Mouse (Mus musculus): Measurements from ENCODE around the gene Ptgfrn. TPM values are rescaled to one million over a fixed set of nuclear protein-coding genes. Genes with fewer than 3 reads are reported as not detected.

Ptgfrn gene
- polyA plus RNA-seq, 1 experiment from 2014 or later, result 2.4 TPM

DNA sequence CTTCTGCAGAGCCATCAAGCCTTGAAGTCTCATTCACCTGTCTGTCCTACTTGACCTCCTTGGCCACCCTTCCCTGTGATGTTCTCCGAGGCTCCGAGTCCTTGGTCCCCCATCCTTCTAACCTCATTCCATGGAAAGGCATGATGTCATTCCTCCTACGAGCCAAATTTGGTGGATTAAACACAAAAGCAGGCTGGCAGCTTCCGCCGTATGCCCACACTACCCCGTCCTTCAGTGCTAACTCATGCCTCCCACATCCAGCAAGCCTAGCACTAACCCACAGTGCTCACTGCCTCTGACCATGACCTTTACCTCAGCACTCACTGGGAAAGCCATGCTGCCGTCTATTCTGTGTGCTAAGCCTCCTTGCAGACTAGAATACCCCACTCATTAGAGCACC is 8.0 kb downstream of the Ptgfrn start:
- Histone ChIP-seq H3K36me3 (ENCODE audit: control insufficient read depth, insufficient read depth, low read length) (no peaks in the 10 kb centered on the region; the same call in 1 of the 2 replicates), H3K4me2 (no peak overlapping the region), H3K4me1 (replicated peaks; ENCODE audit: control insufficient read depth, insufficient read depth, low read length) (no peaks in the 10 kb centered on the region; the same call in 1 of the 2 replicates), H3K4me3 (ENCODE audit: low read depth, low read length) (no peak overlapping the region), H3K9me3 (ENCODE audit: control insufficient read depth, low read length) (no peaks in the 10 kb centered on the region), H3K9ac (ENCODE audit: low read depth, low read length) (no peak overlapping the region), H3K27me3 (replicated peaks; ENCODE audit: control insufficient read depth, insufficient read depth, low read length) (no peaks in the 10 kb centered on the region), H3K27ac (ENCODE audit: low read depth, low read length) (no peak overlapping the region)
- ATAC-seq (replicated peaks; ENCODE audit: low FRiP score) (no peak), DNase-seq (ENCODE audit: low spot score) (no peak)
- 85% methylated on average over 7 of the region's 7 CpGs for WGBS

DNA sequence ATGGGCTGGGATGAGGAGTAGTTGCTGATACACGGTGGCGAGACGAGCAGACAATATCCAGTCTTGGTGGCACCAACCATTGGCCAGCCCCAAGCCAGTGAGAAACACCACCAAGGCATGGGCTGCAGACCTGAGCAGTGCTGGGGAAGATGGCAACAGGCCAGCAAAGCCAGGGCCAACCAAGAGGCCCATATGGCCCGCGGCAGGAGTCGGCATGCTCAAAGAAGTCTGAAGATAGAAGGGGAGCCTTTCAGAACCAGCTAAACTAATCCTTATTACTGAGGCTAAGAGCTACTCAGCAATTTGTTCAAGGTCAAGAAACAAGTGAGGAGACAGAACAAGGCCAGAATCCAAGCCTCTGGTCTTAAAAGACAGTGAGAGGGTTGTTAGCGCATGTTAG is 8.9 kb downstream of the Ptgfrn start:
- 86% methylated on average over 7 of the region's 7 CpGs for WGBS
- H3K27ac ChIP-seq (ENCODE audit: low read depth, low read length), result no peak overlapping the region
- H3K9me3 ChIP-seq (ENCODE audit: control insufficient read depth, low read length), result no peaks in the 10 kb centered on the region
- H3K4me3 ChIP-seq (ENCODE audit: low read depth, low read length), result no peak overlapping the region
- ATAC-seq (replicated peaks; ENCODE audit: low FRiP score) (no peak), DNase-seq (ENCODE audit: low spot score) (no peak)
- no peaks in the 10 kb centered on the region; the same call in 1 of the 2 replicates for H3K36me3 ChIP-seq (ENCODE audit: control insufficient read depth, insufficient read depth, low read length)
- no peak overlapping the region for H3K4me2 ChIP-seq
- no peaks in the 10 kb centered on the region for H3K27me3 ChIP-seq (replicated peaks; ENCODE audit: control insufficient read depth, insufficient read depth, low read length)
- no peak overlapping the region for H3K9ac ChIP-seq (ENCODE audit: low read depth, low read length)
- no peaks in the 10 kb centered on the region; the same call in 1 of the 2 replicates for H3K4me1 ChIP-seq (replicated peaks; ENCODE audit: control insufficient read depth, insufficient read depth, low read length)

- H3K27me3 ChIP-seq (replicated peaks; ENCODE audit: control insufficient read depth, insufficient read depth, low read length), result no peaks in the 10 kb centered on the region
- no peak overlapping the region for H3K4me3 ChIP-seq (ENCODE audit: low read depth, low read length)
- WGBS, result 74% methylated on average over 9 of the region's 9 CpGs
- no peaks in the 10 kb centered on the region; the same call in 1 of the 2 replicates for H3K36me3 ChIP-seq (ENCODE audit: control insufficient read depth, insufficient read depth, low read length)
- DNase-seq (ENCODE audit: low spot score) (no peak), ATAC-seq (replicated peaks; ENCODE audit: low FRiP score) (no peak)
- no peaks in the 10 kb centered on the region for H3K9me3 ChIP-seq (ENCODE audit: control insufficient read depth, low read length)
- H3K9ac ChIP-seq (ENCODE audit: low read depth, low read length), result no peak overlapping the region
- no peaks in the 10 kb centered on the region; the same call in 1 of the 2 replicates for H3K4me1 ChIP-seq (replicated peaks; ENCODE audit: control insufficient read depth, insufficient read depth, low read length)
- H3K27ac ChIP-seq (ENCODE audit: low read depth, low read length), result no peak overlapping the region
- no peak overlapping the region for H3K4me2 ChIP-seq
Measured at GRCm38 (mm10) chr3:101099701-101100357, 10.2 kb downstream of the Ptgfrn start.

DNA sequence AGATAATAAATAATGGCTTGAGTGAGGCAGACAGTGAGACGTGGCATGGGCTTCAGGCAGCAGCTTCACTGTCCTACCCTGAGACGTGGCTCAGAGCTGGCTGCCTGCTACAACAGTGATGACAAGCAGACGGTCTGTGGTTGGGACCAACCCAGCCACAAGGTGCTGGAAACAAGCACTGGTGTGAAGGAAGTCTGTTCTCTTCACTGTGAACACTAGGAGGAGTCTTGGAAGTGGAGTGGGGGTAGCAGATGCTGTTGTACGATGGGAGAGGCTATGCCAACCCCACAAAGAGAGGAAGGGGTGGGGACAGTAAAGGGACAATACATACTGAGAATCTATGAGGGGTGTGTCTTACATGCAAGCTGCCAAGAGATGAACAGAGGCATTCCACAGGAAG is 12.0 kb downstream of the Ptgfrn start:
- H3K9ac ChIP-seq (ENCODE audit: low read depth, low read length), result no peak overlapping the region
- no peaks in the 10 kb centered on the region; the same call in 1 of the 2 replicates for H3K36me3 ChIP-seq (ENCODE audit: control insufficient read depth, insufficient read depth, low read length)
- 52% methylated on average over 4 of the region's 4 CpGs for WGBS
- H3K27ac ChIP-seq (ENCODE audit: low read depth, low read length), result no peak overlapping the region
- ATAC-seq (replicated peaks; ENCODE audit: low FRiP score), result no peak
- DNase-seq (ENCODE audit: low spot score), result no peak
- H3K4me2 ChIP-seq, result no peak overlapping the region
- H3K27me3 ChIP-seq (replicated peaks; ENCODE audit: control insufficient read depth, insufficient read depth, low read length), result no peaks in the 10 kb centered on the region
- H3K4me1 ChIP-seq (replicated peaks; ENCODE audit: control insufficient read depth, insufficient read depth, low read length), result no peaks in the 10 kb centered on the region
- H3K9me3 ChIP-seq (ENCODE audit: control insufficient read depth, low read length), result no peaks in the 10 kb centered on the region
- H3K4me3 ChIP-seq (ENCODE audit: low read depth, low read length), result no peak overlapping the region

- H3K4me2 ChIP-seq, result no peak overlapping the region
- ATAC-seq (replicated peaks; ENCODE audit: low FRiP score), result no peak
- H3K4me3 ChIP-seq (ENCODE audit: low read depth, low read length), result no peak overlapping the region
- H3K36me3 ChIP-seq (ENCODE audit: control insufficient read depth, insufficient read depth, low read length), result no peaks in the 10 kb centered on the region
- H3K4me1 ChIP-seq (replicated peaks; ENCODE audit: control insufficient read depth, insufficient read depth, low read length), result no peaks in the 10 kb centered on the region
- no peak for DNase-seq (ENCODE audit: low spot score)
- 78% methylated on average over 9 of the region's 9 CpGs for WGBS
- no peak overlapping the region for H3K9ac ChIP-seq (ENCODE audit: low read depth, low read length)
- H3K9me3 ChIP-seq (ENCODE audit: control insufficient read depth, low read length), result no peaks in the 10 kb centered on the region
- H3K27ac ChIP-seq (ENCODE audit: low read depth, low read length), result no peak overlapping the region
- H3K27me3 ChIP-seq (replicated peaks; ENCODE audit: control insufficient read depth, insufficient read depth, low read length), result no peaks in the 10 kb centered on the region
Measured at GRCm38 (mm10) chr3:101097146-101097800, 12.8 kb downstream of the Ptgfrn start.

DNA sequence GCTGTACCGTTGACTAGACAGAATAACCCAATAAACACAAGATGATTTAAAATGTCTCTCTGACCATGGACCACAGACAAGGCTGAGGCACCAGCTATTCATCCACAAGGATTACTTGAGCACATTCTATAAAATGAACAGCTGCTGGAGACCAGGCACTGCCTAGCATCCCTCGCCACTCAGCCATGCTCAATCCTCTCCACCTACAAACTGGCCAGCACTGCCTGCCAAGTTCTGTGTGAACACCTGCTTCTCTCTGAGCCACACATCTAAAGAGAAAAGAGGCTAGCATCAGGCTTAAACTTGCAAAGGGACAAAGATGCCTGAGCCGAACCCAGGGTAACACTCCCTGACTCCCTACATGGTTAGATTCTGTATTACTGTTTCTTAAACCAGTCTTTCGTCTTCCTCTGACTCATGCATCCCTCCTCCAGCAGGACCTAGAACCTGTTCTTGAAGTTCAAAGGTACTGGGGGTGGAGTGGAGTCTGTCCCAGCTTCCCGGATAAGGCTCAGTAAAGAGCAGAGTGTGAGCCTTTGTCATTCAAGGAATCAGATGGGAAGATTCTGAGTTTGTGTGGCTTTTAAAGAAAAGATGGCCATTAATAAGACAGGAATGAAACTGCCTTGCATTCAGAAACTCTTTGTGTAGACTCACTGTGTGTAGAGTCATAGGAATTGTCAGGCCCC is 14.2 kb downstream of the Ptgfrn start:
- DNase-seq (ENCODE audit: low spot score), result no peak
- WGBS, result 83% methylated on average over 5 of the region's 5 CpGs
- Histone ChIP-seq H3K4me3 (ENCODE audit: low read depth, low read length) (no peak overlapping the region), H3K27ac (ENCODE audit: low read depth, low read length) (no peak overlapping the region), H3K36me3 (ENCODE audit: control insufficient read depth, insufficient read depth, low read length) (no peaks in the 10 kb centered on the region), H3K4me1 (replicated peaks; ENCODE audit: control insufficient read depth, insufficient read depth, low read length) (no peaks in the 10 kb centered on the region), H3K27me3 (replicated peaks; ENCODE audit: control insufficient read depth, insufficient read depth, low read length) (no peaks in the 10 kb centered on the region), H3K9me3 (ENCODE audit: control insufficient read depth, low read length) (no peaks in the 10 kb centered on the region), H3K4me2 (no peak overlapping the region), H3K9ac (ENCODE audit: low read depth, low read length) (no peak overlapping the region)
- ATAC-seq (replicated peaks; ENCODE audit: low FRiP score), result no peak

GRCm38 (mm10) chr3:101092202-101092601 is 17.9 kb downstream of the Ptgfrn start:
- Histone ChIP-seq H3K27ac (ENCODE audit: low read depth, low read length) (no peak overlapping the region), H3K4me1 (replicated peaks; ENCODE audit: control insufficient read depth, insufficient read depth, low read length) (no peaks in the 10 kb centered on the region), H3K27me3 (replicated peaks; ENCODE audit: control insufficient read depth, insufficient read depth, low read length) (no peaks in the 10 kb centered on the region), H3K4me2 (no peak overlapping the region), H3K9me3 (ENCODE audit: control insufficient read depth, low read length) (no peaks in the 10 kb centered on the region), H3K9ac (ENCODE audit: low read depth, low read length) (no peak overlapping the region), H3K36me3 (ENCODE audit: control insufficient read depth, insufficient read depth, low read length) (no peaks in the 10 kb centered on the region), H3K4me3 (ENCODE audit: low read depth, low read length) (no peak overlapping the region)
- DNase-seq (ENCODE audit: low spot score) (no peak), ATAC-seq (replicated peaks; ENCODE audit: low FRiP score) (no peak)
- 81% methylated on average over 13 of the region's 13 CpGs for WGBS

GRCm38 (mm10) chr3:101086584-101087445 is 23.3 kb downstream of the Ptgfrn start:
- 80% methylated on average over 7 of the region's 7 CpGs for WGBS
- Histone ChIP-seq H3K27ac (ENCODE audit: low read depth, low read length) (no peak overlapping the region), H3K36me3 (ENCODE audit: control insufficient read depth, insufficient read depth, low read length) (no peaks in the 10 kb centered on the region), H3K27me3 (replicated peaks; ENCODE audit: control insufficient read depth, insufficient read depth, low read length) (no peaks in the 10 kb centered on the region), H3K4me3 (ENCODE audit: low read depth, low read length) (no peak overlapping the region), H3K4me1 (replicated peaks; ENCODE audit: control insufficient read depth, insufficient read depth, low read length) (no peaks in the 10 kb centered on the region), H3K4me2 (no peak overlapping the region), H3K9ac (ENCODE audit: low read depth, low read length) (no peak overlapping the region), H3K9me3 (ENCODE audit: control insufficient read depth, low read length) (no peaks in the 10 kb centered on the region)
- ATAC-seq (replicated peaks; ENCODE audit: low FRiP score) (no peak), DNase-seq (ENCODE audit: low spot score) (no peak)
